Mouse (Mus musculus) limb, embryonic 13.5 days (tissue): Measurements from ENCODE around the gene Ube2c. TPM values are rescaled to one million over a fixed set of nuclear protein-coding genes. Genes with fewer than 3 reads are reported as not detected.
"Not testable (repeated sequence)": the region's sequence is repeated elsewhere in the genome, so short reads cannot be mapped to it uniquely, and the experiment has no call there.

Experiments
- ATAC-seq: fragments of 200-750 bp; cut with Nextera tagmentation; 2 replicates; pipeline ENCODE4 v1.8.0; 2017; ENCODE audit warnings: low read depth, moderate number of reproducible peaks, moderate TSS enrichment; ENCODE audit not compliant: low FRiP score
- H3K27ac ChIP-seq: fragments of 300-500 bp; sonication (generic); 2 replicates; pipeline ENCODE4 v1.5.1; 2015; ENCODE audit warnings: inconsistent platforms, mild to moderate bottlenecking, moderate library complexity
- H3K27me3 ChIP-seq: fragments of 300-500 bp; sonication (generic); 2 replicates; pipeline ENCODE4 v1.6.1; 2015; ENCODE audit warnings: mild to moderate bottlenecking, inconsistent platforms
- H3K36me3 ChIP-seq: fragments of 300-500 bp; sonication (generic); 2 replicates; pipeline ENCODE4 v1.6.1; 2015; ENCODE audit warnings: inconsistent platforms, mild to moderate bottlenecking, moderate library complexity
- H3K4me1 ChIP-seq: fragments of 300-500 bp; sonication (generic); 2 replicates; pipeline ENCODE4 v1.6.1; 2015; ENCODE audit warnings: inconsistent platforms
- H3K4me2 ChIP-seq: fragments of 300-500 bp; sonication (generic); replicated peaks from 2 replicates; pipeline ENCODE4 v1.6.1; 2015; ENCODE audit warnings: inconsistent platforms, mild to moderate bottlenecking, moderate library complexity
- H3K4me3 ChIP-seq: fragments of 300-500 bp; sonication (generic); 2 replicates; pipeline ENCODE4 v1.5.1; 2015; ENCODE audit warnings: moderate library complexity, mild to moderate bottlenecking, inconsistent platforms
- H3K9ac ChIP-seq: fragments of 300-500 bp; sonication (generic); 2 replicates; pipeline ENCODE4 v1.6.1; 2015; ENCODE audit warnings: mild to moderate bottlenecking, inconsistent platforms
- H3K9me3 ChIP-seq: fragments of 300-500 bp; sonication (generic); 2 replicates; pipeline ENCODE4 v1.6.1; 2016; ENCODE audit warnings: inconsistent platforms
- WGBS: fragments of 180-500 bp; shearing (Covaris S2); methylation state at CpG from one replicate; pipeline ENCODE4 v1.1.7; 2015; 5-methylcytosine and 5-hydroxymethylcytosine counted together
- polyA plus RNA-seq: library from polyadenylated mRNA; unstranded; fragments of >200 nt; fragmentation: Nextera tagmentation; extraction: Ambion mirVana; gene quantifications from 2 replicates; pipeline ENCODE4 v1.2.1, GENCODE M21; 2015

Gene Ube2c
- polyA plus RNA-seq, 1 experiment from 2014 or later: 432 TPM

GRCm38 (mm10) chr2:164793236-164793635 lies 23.5 kb downstream of the Ube2c start:
- no peak for ATAC-seq
- Histone ChIP-seq H3K9ac (no peak overlapping the region), H3K36me3 (peaks cover 76% of the 10 kb centered on the region), H3K27me3 (no peaks in the 10 kb centered on the region), H3K27ac (no peak overlapping the region), H3K4me2 (no peak overlapping the region), H3K4me3 (no peak overlapping the region), H3K4me1 (no peaks in the 10 kb centered on the region), H3K9me3 (no peaks in the 10 kb centered on the region)
- 89% methylated on average over 3 of the region's 3 CpGs for WGBS

GRCm38 (mm10) chr2:164793772-164794171 lies 24.1 kb downstream of the Ube2c start:
- Histone ChIP-seq H3K27me3 (no peaks in the 10 kb centered on the region), H3K27ac (no peak overlapping the region), H3K4me1 (no peaks in the 10 kb centered on the region), H3K9me3 (no peaks in the 10 kb centered on the region), H3K4me3 (no peak overlapping the region), H3K4me2 (no peak overlapping the region), H3K36me3 (peaks cover 79% of the 10 kb centered on the region), H3K9ac (no peak overlapping the region)
- 91% methylated on average over 2 of the region's 2 CpGs for WGBS
- no peak for ATAC-seq

GRCm38 (mm10) chr2:164794293-164794692 lies 24.6 kb downstream of the Ube2c start:
- no peak overlapping the region for H3K4me2 ChIP-seq
- H3K27me3 ChIP-seq: no peaks in the 10 kb centered on the region
- H3K36me3 ChIP-seq: peaks cover 80% of the 10 kb centered on the region
- no peaks in the 10 kb centered on the region for H3K4me1 ChIP-seq
- no peak overlapping the region for H3K4me3 ChIP-seq
- WGBS: 41% methylated on average over 5 of the region's 5 CpGs
- no peaks in the 10 kb centered on the region for H3K9me3 ChIP-seq
- H3K9ac ChIP-seq: no peak overlapping the region
- H3K27ac ChIP-seq: no peak overlapping the region
- peak; percentile 57; the same call in 1 of the 2 replicates for ATAC-seq

GRCm38 (mm10) chr2:164795868-164796267 lies 26.2 kb downstream of the Ube2c start:
- H3K4me3 ChIP-seq: no peak overlapping the region

DNA sequence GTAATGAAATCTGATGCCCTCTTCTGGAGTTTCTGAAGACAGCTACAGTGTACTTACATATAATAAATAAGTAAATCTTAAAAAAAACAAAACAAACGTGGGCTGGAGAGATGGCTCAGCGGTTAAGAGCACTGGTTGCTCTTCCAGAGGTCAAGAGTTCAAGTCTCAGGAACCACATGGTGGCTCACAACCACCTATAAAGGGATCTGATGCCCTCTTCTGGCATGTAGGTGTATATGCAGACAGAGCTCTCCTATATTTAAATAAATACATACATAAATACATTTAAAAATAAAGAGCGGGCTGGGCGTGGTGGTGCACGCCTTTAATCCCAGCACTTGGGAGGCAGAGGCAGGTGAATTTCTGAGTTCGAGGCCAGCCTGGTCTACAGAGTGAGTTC lies 28.9 kb downstream of the Ube2c start:
- not testable (repeated sequence) for H3K27ac ChIP-seq, H3K9ac ChIP-seq, H3K27me3 ChIP-seq, H3K4me3 ChIP-seq, H3K4me1 ChIP-seq, ATAC-seq, H3K4me2 ChIP-seq, H3K9me3 ChIP-seq
- WGBS: 86% methylated on average over 6 of the region's 6 CpGs
- peaks cover 79% of the 10 kb centered on the region for H3K36me3 ChIP-seq

More at GRCm38 (mm10) chr2:164795868-164796267, 26.2 kb downstream of the Ube2c start:
- H3K4me1 ChIP-seq: no peaks in the 10 kb centered on the region
- no peaks in the 10 kb centered on the region for H3K9me3 ChIP-seq
- no peak overlapping the region for H3K4me2 ChIP-seq
- 79% methylated on average over 4 of the region's 4 CpGs for WGBS
- H3K27me3 ChIP-seq: no peaks in the 10 kb centered on the region
- H3K27ac ChIP-seq: no peak overlapping the region
- peaks cover 86% of the 10 kb centered on the region for H3K36me3 ChIP-seq
- no peak for ATAC-seq
- no peak overlapping the region for H3K9ac ChIP-seq

DNA sequence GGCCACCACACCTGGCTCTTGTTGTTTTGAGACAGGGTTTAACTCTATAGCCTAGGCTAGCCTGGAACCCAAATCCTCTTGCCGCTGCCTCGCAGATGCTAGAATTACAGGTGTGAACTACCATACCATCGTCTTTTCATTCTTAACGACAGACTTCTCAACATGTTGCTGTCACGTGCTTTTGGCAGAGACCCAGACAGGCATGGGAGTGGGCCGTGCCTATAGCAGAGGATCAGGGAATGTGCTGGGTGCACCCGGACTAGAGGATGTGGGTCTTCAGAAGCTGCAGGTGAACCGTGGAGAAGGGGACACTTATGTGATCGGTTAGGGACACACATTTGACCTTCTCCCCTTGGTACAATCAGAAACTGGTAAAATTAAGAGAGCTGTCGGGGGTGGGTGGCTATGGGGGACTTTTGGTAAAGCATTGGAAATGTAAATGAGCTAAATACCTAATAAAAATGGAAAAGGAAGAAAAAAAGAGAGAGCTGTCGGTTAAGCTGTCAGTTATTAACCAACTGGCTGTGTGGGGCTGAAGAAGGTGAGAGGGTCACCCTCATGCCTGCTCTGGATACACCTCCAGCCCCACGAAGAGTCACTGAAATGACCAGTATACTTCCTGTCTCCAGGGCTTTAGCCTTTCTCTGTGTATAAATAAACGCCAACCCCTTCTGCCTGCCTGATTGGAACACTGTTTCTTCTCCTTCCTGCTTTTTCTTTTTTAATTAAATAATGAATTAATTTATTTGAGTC lies 30.7 kb downstream of the Ube2c start:
- H3K9me3 ChIP-seq: no peaks in the 10 kb centered on the region
- H3K27me3 ChIP-seq: no peaks in the 10 kb centered on the region
- H3K4me3 ChIP-seq: no peak overlapping the region
- H3K9ac ChIP-seq: no peak overlapping the region
- H3K36me3 ChIP-seq: peaks cover 67% of the 10 kb centered on the region
- H3K27ac ChIP-seq: no peak overlapping the region
- WGBS: 92% methylated on average over 13 of the region's 13 CpGs
- ATAC-seq: no peak
- H3K4me1 ChIP-seq: peaks cover 12% of the 10 kb centered on the region
- H3K4me2 ChIP-seq: no peak overlapping the region

DNA sequence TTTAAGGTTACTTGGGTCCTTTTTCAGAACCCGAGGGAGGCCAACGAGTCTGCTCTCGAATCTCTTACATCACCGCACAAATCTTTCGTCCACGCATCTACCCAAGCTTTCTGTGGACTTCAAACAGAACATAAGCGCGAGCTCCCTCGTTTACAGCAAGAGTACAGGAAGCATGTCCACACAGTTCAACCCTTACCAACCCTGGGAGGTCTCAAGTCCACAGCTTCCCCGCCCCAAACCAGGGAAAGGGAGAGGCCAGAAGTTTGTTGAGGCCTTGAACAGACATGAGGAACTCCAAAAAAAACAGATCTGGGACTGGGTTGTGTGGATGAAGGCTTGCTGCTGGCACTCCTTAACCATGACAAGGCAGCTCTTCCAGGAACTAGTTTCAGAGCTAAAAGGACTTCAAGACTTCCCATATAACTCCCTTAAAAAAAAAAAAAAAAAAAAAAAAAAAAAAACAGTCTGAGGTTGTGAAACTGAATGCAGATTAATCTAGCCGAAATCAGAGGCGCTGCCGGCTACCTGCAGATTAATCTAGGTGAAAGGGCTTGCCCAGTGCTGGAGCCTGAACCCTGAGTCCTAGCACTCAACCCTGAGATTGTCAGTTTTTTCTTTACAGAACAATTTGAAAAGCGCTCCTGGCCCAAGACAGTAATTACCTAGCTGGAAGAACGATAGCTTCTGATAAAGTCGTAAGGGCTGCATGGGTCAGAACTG lies 33.7 kb downstream of the Ube2c start:
- ATAC-seq: no peak
- 89% methylated on average over 16 of the region's 16 CpGs for WGBS
- Histone ChIP-seq H3K4me3 (peak overlapping the region; percentile 75), H3K4me2 (peak overlapping the region; percentile 70), H3K9me3 (no peaks in the 10 kb centered on the region), H3K4me1 (peaks cover 12% of the 10 kb centered on the region), H3K27ac (no peak overlapping the region), H3K9ac (peak overlapping the region; percentile 83), H3K27me3 (no peaks in the 10 kb centered on the region), H3K36me3 (peaks cover 44% of the 10 kb centered on the region)

DNA sequence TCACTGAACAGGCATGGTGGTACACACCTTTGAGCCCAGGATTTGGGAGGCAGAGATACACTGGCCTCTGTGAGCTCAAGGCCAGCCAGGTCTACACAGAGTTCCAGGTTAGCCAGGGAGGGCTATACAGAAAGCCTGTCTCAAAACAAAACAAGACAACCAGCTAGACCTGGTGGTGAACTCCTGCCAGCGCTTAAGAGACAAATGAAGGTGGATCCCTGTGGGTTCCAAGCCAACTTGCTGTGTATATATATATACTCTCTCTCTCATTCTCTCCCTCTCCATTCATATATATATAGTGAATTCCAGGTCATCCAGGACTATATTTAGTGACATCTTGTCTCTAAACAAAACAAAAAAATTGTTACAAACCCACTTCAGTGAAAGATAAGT lies 34.2 kb downstream of the Ube2c start:
- 56% methylated on average over 1 of the region's 1 CpGs for WGBS
- H3K36me3 ChIP-seq: peaks cover 42% of the 10 kb centered on the region
- no peak overlapping the region for H3K27ac ChIP-seq
- no peak for ATAC-seq
- H3K4me3 ChIP-seq: peak overlapping the region; percentile 75
- H3K4me2 ChIP-seq: peak overlapping the region; percentile 70
- no peaks in the 10 kb centered on the region for H3K9me3 ChIP-seq
- H3K4me1 ChIP-seq: peaks cover 12% of the 10 kb centered on the region
- peak overlapping the region; percentile 83 for H3K9ac ChIP-seq
- no peaks in the 10 kb centered on the region for H3K27me3 ChIP-seq

GRCm38 (mm10) chr2:164804533-164805331 lies 35.0 kb downstream of the Ube2c start, which contains the start of the genes Acot8 and Zswim3:
Gene Acot8 (minus strand): TSS chr2:164804882.
Gene Zswim3 (plus strand): TSS chr2:164805098.
- peak within 1 kb of the TSS; percentile 75 for H3K4me3 ChIP-seq
- H3K27me3 ChIP-seq: no peaks in the 10 kb centered on the region
- H3K4me1 ChIP-seq: peaks cover 12% of the 10 kb centered on the region
- WGBS: under 1% methylated on average over 47 of the region's 47 CpGs
- H3K4me2 ChIP-seq: peak within 1 kb of the TSS; percentile 84
- H3K9me3 ChIP-seq: no peaks in the 10 kb centered on the region
- peak within 1 kb of the TSS; percentile 72; the same call in 1 of the 2 replicates for H3K27ac ChIP-seq
- peaks cover 38% of the 10 kb centered on the region for H3K36me3 ChIP-seq
- H3K9ac ChIP-seq: peak within 1 kb of the TSS; percentile 83
- peak; percentile 97 for ATAC-seq

DNA sequence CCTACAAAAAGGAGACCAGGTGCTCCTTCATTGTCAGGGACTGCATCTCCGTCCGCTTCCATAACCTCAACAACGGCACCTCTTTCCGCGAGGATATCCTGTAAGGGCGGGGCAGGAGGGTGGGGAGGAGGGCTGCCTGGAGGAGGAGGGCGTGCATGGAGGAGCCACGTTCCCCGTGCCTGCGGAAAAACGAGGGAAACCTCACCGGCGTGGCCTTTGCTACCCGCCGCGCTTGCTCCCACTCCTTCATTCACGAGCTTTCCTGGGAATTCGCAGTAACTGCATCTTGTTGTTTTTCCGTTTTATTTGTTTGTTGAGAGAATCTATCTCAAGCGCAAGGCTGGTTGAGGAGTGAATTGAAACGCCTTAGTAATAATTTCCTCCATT lies 35.6 kb downstream of the Ube2c start:
- peaks cover 32% of the 10 kb centered on the region for H3K36me3 ChIP-seq
- peak overlapping the region; percentile 75 for H3K4me3 ChIP-seq
- no peak overlapping the region for H3K27ac ChIP-seq
- peak; percentile 17; the same call in 1 of the 2 replicates for ATAC-seq
- 2% methylated on average over 21 of the region's 21 CpGs for WGBS
- peaks cover 12% of the 10 kb centered on the region for H3K4me1 ChIP-seq
- H3K4me2 ChIP-seq: peak overlapping the region; percentile 84
- no peaks in the 10 kb centered on the region for H3K9me3 ChIP-seq
- no peaks in the 10 kb centered on the region for H3K27me3 ChIP-seq
- peak overlapping the region; percentile 74 for H3K9ac ChIP-seq

GRCm38 (mm10) chr2:164806614-164807013 lies 36.9 kb downstream of the Ube2c start:
- ATAC-seq: no peak
- Histone ChIP-seq H3K36me3 (peaks cover 20% of the 10 kb centered on the region), H3K4me2 (peak overlapping the region; percentile 84; the same call in 1 of the 2 replicates), H3K9me3 (no peaks in the 10 kb centered on the region), H3K27ac (no peak overlapping the region), H3K27me3 (no peaks in the 10 kb centered on the region), H3K9ac (no peak overlapping the region), H3K4me1 (peaks cover 12% of the 10 kb centered on the region), H3K4me3 (no peak overlapping the region)
- 80% methylated on average over 7 of the region's 7 CpGs for WGBS

DNA sequence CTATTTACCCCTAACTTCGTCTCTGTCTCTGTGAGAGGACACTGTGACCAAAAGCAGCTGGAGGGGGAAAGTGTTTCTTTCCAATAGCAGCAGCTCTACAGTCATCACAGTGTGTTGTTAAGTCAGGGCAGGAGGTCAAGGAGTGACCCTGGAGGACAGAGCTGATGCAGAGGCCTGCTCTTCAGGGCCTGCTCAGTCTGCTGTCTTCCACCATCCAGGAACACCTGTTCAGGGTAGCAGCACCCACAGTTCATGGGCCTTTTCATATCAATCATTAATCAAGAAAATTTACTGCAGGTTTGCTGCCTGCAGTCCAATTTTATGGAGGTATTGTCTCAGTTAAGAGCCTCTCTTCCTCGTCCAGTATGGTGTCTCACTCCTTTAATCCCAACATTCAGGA lies 43.9 kb downstream of the Ube2c start:
- 53% methylated on average over 2 of the region's 2 CpGs for WGBS
- Histone ChIP-seq H3K27me3 (no peaks in the 10 kb centered on the region), H3K4me1 (no peaks in the 10 kb centered on the region), H3K4me3 (no peak overlapping the region), H3K36me3 (peaks cover 8% of the 10 kb centered on the region), H3K4me2 (no peak overlapping the region), H3K9ac (no peak overlapping the region), H3K27ac (no peak overlapping the region), H3K9me3 (no peaks in the 10 kb centered on the region)
- no peak for ATAC-seq
